Mouse (Mus musculus) erythroblast, adult 5-6 weeks (primary cell): ENCODE results near the gene Vtn. TPM values are rescaled to one million over a fixed set of nuclear protein-coding genes. Genes with fewer than 3 reads are reported as not detected.

Experiments
- ATAC-seq: replicated peaks from 2 replicates; pipeline ENCODE4 v1.8.0; 2016; ENCODE audit warnings: moderate number of reproducible peaks, mild to moderate bottlenecking, moderate TSS enrichment, inconsistent platforms; ENCODE audit not compliant: poor library complexity, low FRiP score, severe bottlenecking
- total RNA-seq, 2 experiments: library from RNA; stranded (forward) in 1 of 2; stranded (reverse) in 1 of 2; fragments of 150-400 nt in 1 of 2; fragments of 200-764, 138-1000 nt in 1 of 2; gene quantifications; 2 replicates each; pipeline versions ENCODE4 v1.2.3 to v1.2.4; 2015 to 2017; ENCODE audit warnings: low replicate concordance in 2 of 2

Vtn gene
- total RNA-seq, 2 experiments from 2014 or later, result not detected

DNA sequence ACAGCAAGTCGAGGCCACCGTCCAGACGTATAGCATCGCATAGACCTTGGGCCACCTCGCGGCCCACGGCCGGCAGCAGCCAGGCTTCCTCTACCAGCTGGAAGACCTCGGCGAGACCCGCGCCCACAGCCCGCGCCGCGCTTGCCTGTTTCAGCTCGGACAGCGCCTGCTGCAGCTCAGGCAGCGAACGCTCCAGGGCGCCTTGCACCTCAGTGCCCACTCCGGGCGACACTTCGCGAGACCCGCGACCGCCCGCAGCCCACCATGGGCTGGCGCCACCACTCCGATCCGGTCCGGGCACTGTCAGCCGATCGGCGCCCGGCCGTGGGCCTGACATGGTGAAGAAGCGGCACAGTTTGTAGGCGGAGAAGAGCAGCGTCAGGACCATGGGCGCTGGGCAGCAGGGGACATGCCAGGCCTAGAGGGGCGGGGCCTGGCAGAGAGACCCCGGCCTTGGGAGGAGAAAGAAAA lies 1.8 kb upstream of the Vtn start:
- no peak for ATAC-seq

DNA sequence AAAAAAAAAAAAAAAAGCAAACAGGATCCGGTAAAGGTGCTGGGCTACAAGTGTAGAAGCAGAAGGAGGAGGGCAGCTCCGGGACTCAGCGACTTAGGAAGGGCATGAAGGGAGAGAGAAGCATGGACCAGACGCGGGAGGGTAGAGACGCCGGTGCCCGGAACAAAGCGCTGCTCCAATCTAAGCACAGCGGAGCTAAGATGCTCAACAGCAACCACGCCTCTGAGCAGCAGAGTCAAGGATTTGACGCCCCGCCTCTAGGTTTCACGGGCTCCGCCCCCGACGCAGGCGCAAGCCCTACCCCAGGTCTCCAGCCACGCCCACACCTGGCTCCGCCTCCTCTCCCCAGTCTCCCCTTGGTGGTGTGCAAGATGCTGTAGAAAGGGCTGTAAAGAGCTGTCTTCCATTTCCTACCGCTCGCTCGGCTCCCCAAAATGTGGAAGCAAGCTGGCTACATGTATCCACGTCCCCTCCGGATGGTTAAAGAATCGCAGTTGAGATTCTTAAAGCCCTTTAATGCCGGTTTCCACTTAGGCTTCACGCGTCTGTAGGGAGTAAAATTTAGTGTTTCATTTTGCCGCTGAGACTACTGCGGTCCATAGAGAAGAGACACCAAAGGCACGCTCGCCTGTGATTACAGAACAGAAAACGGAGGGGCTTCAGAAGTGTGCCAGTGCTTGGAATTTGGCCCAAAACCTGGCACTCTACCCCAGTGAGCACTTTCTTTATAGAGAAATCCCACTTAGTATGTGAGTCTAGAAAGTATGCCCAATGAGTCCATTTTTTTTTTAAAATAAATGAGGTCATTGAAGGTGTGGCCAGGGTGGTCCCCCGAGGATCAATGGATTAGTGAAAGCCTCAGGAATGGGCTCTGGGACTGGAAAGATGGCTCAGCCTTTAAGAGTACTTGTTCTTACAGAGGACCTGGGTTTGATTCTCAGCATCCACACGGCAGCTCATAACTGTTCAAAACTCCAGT lies 1.1 kb upstream of the Vtn start, which contains the start of gene Sarm1:
Gene Sarm1 (minus strand): TSS at position 211 of the 979 bp plus-strand sequence.
- ATAC-seq, result peak; percentile 95

DNA sequence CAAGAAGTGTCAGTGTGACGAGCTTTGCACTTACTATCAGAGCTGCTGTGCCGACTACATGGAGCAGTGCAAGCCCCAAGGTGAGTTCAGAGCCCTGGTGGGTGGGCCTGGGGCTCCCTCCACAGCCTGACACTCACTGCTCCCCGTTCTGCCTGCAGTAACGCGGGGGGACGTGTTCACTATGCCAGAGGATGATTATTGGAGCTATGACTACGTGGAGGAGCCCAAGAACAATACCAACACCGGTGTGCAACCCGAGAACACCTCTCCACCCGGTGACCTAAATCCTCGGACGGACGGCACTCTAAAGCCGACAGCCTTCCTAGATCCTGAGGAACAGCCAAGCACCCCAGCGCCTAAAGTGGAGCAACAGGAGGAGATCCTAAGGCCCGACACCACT lies 652 bp downstream of the Vtn start:
- ATAC-seq, result no peak

DNA sequence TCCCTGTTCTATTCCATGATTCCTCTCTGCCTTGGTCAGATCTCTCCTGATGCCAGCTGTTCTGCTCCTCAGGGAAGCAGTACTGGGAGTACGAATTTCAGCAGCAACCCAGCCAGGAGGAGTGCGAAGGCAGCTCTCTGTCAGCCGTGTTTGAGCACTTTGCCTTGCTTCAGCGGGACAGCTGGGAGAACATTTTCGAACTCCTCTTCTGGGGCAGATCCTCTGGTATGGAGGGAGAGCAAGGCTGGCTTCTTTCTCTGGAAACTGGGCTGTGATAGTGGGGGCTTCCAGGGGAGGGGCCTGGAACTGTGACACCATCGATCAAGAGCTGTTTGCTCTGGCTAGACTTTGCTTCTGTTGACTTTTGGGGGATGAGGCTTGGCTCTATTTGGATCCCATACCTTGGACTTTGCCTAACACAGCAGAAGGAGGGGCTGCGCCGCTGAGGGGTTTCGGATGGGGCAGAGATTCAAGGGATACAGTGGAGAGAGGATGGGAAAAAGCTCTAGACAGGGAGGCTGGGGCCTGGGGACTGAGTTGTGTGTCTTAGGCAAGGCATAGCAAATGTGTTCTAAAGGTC lies 1.8 kb downstream of the Vtn start:
- no peak for ATAC-seq

DNA sequence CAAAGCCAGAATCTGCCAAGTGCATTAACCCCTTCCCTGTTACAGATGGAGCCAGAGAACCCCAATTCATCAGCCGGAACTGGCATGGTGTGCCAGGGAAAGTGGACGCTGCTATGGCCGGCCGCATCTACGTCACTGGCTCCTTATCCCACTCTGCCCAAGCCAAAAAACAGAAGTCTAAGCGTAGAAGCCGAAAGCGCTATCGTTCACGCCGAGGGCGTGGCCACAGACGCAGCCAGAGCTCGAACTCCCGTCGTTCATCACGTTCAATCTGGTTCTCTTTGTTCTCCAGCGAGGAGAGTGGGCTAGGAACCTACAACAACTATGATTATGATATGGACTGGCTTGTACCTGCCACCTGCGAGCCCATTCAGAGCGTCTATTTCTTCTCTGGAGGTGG lies 2.6 kb downstream of the Vtn start:
- no peak for ATAC-seq

DNA sequence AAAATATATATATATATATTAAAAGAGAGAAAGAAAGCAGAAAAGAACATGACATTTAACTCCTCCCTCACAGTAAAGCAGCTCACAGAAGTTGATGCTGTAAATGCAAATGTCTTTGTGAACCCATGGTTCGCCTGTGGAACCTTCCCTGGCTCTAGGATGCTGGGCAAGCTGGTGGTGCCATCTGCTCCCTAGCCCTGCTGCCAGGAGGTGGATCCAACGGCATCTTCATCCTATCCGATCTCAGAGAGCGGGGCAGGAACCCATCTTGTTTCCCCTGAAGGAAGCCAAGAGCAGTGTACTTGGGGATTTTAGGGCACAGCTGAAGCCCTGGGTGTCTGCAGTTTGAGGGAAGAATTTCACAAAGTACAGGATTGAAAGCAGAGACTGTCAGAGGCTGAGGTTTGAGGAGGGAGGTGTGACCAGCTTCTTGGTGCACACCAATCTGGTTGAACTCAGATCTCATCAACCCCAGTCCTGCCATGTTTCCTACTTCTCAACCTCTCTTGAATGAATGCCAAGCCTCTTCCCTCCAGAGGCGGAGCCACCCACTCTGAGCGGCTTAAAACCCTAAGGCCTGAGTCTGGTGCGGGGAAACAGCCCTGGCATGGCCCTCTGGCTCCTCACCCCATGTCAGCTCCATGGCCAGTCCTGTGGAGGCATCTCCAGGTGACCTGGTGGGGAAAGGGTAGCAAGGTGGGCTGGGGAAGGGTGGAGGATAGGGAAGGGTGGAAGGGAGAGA lies 4.2 kb downstream of the Vtn start, which contains the start of gene Sebox:
Gene Sebox (plus strand): TSS at position 539 of the 742 bp plus-strand sequence.
- no peak for ATAC-seq

DNA sequence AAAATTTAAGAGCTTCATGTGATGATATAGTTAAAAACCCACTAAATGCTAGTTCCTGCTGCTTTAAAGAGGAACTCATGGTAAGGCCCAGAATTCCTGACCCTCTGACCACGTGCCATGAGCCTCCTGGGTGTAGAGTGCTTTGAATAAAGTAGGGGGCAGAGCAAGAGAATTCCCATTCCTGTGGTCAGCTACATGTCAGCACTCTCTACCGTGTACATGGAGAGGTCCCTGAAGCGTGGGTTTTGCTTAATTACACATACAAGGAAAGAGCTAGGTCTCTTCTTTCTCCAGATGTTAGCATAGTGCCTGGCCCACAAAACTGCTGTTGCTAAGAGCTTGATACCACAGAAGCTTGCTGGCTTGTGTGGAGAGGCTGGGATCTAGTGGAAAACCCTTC lies 6.5 kb downstream of the Vtn start:
- no peak for ATAC-seq

DNA sequence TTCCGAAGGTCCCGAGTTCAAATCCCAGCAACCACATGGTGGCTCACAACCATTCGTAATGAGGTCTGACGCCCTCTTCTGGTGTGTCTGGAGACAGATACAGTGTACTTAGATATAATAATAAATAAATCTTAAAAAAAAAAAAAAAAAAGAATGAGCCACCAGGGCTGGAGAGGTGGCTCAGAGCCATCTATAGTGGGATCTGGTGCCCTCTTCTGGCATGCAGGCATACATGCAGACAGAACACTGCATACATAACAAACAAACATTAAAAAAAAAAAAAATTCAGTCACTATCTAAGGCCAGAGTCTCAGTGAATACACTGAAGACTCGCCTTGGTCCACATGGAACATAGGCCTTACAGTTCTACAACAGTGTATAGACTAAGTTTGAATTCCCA lies 10.3 kb downstream of the Vtn start:
- ATAC-seq, result no peak

DNA sequence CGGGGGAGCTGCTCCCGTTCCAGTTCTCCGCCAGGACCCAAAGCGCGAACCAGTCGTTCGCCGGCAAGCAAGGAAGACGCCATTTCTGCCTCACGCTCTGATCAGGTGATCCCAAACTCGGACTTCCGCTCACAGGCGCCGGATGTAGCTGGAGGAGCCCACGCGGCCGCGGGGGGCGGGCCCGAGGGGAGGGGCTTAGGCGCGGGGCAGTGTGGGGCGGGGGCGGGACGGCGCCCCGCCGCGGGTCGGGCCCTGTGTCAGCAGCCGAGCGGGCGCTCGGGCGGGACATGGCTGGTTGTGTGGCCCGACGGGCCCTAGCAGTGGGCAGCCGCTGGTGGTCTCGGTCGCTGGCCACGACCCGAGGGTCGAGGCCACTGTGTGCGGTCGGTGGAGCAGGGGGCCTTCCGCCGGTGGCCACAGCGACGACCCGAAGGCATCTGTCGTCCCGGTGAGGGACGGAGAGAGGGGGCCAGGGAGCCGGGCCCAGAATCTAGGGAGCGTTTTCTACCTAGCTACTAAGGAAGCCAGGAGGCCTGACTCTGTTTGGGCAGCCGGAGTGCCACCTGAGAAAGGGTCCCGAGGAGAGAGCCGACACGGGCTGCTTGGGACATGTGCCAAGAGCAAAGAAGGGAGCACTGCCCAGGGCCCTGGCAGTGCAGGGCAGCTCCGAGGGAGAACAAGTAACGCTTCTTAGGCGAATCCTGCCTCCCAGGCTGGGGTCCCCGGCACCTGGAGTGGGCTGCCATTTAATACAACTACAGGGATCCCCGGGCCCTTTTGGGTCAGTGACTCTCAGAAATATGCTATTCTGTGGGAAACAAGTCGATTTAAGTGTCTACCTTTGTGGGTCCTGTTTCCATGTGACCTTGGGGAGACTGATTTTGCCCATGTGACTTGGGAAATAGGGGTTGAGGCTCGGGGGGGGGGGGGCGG lies 13.4 kb downstream of the Vtn start, which contains the start of the genes Tmem199 and Poldip2:
Gene Tmem199 (minus strand): TSS at position 148 of the 933 bp plus-strand sequence.
Gene Poldip2 (plus strand): TSS at position 169 of the 933 bp plus-strand sequence.
- ATAC-seq, result peak; percentile 92

DNA sequence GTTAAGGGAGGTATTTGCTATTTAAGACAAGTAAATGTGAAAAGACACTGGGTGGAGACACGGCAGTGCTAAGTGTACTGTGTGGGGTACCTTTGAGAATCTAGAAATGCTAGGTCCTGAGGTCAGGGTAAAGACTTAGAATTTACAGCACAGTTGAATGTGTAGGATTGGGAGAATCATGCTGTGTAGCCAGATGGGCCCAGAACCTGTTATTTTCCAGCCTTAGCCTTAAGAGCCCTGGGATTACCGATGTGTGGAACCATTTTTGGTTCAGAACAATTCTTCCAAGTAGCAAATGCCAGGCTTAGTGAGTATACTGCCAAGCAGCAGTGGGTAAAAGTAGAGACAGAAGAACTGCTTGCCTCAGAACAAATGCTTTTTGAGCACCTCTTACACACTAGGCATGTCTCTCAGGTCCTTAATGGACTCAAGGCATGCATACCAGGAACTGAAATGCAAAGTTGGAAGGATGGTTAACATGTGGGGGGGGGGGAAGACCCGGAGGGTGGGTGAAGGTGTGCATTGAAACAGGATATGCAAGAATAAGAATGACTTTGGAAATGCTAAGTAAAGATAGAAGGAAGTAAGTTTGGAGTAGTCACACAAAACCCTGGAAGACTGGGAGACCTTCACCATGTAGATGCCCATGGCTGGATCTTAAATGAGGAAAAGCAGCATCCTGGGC lies 14.4 kb downstream of the Vtn start:
- no peak for ATAC-seq

DNA sequence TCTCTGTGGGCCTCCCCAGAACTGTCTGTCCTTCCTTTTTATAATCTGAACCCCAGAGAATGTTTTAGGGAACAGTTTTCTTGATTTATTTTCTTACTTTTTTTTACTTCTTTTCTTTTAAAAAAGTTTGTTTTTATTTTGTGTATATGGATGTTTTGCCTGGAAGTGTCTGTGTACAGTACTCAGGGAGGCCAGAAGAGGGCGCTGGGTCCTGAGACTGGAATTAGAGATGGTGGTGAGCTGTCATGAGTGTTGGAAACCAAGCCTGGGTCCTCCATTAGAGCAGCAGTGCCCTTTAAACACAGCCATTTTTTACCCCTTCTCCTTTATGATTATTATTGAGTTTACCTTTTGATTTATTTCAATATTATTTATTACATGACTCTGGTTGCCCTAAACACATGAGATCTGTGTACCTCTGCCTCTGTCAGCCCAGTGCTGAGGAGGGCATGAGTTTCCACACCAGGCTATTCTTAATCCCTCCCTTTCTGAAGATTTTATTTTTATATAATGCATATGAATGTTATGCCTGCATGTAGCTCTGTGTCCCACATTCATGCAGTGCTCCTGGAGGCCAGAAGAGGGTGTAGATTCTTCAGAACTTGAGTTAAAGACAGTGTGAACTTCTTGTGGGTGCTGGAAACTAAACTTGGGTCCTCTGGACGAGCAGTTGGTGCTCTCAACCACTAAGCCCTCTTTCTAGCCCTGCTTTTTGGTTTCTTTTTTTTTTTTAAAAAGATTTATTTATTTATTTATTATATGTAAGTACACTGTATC lies 16.8 kb downstream of the Vtn start:
- no peak for ATAC-seq

DNA sequence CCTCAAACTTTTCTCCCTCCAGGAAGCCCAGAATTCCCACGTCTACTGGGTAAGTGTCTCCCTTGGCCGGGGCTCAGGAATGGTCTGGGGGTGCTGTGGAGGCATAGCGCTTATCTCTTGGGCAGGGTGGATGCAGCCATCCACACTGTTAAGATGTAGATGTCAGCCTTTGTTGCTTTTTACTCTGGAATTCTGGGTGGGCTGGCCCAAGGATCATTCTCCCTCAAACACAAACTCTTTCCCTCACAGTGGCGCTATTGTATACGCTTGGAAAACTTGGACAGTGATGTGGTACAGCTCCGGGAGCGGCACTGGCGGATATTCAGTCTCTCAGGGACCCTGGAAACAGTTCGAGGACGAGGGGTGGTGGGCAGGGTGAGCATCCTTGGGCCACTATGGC lies 20.0 kb downstream of the Vtn start:
- no peak for ATAC-seq

DNA sequence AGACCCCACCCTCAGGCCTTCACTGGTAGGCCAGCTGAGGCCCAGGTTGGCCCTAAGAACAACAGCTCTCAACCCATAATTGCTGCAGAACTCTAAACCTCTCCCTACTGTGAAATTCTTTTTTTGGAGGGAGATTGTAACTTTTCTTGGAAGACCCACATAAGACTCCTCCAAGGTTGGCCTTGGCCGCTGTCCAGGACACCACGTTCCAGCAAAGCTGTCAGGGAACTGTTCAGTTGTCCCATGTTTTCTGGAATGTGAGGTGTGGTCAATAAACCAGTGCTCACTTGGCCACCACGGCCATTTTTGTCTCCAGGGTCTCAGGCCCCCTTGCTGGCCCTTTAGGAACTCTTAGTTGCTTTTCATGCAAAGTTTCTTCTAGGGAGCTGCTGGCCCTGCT lies 23.0 kb downstream of the Vtn start:
- no peak for ATAC-seq

DNA sequence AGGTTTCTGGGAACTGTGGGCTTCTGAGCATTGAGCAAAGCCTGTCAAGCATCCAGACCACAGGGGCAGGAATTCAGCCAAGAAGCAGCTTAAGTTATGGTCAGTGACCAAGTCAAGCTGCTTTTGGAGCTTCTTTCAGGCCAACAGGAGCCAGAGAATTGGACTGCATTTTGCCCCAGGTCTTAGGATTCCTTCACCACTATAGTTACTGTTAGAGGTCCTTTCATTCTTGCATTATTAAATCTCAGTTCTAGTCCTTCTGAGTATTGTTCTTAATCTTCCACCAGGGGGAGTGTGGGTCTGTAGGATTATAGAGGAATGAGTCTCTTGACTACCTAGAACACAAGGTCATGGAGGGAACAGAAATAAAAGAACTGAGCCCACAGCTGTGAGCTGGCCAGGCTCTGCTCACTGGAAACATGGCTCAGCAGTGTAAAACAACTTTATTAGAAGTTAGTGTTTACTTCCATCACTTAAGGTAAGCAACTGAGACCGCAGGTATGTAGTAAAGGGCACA lies 23.6 kb downstream of the Vtn start:
- no peak for ATAC-seq

DNA sequence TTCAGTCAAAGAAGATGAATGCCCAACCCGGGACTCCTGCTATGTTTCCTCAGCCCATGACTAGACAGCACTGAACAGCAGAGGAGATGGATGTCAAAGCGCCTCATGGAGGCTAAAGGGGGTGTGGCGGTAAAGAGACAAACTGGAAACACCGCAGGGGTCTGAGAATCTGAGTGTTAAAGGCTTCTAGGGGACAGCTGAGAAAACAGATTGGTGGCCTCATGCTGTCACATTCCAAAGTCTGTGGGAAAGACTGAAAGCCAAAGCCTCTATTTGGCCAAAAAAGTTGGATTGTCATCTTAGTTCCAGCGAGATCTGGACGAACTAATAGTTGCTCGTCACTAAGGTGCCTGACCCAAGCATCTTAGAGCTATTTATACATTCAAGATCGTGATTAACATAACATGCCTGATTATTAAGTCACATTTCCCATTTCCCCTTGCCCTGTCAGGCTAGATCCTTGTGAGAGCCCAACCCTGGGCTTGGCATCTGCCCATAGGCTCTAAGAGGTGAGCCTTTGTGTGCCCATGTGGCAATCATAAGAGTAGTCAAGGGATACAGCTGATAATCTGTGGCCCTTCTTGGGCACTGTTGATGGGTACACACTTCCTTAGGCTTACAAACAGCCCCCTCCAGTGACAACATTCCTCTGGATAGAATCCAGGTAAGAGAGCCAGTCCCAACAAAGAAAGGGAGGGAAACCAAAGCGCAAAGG lies 24.5 kb downstream of the Vtn start:
- ATAC-seq, result no peak

DNA sequence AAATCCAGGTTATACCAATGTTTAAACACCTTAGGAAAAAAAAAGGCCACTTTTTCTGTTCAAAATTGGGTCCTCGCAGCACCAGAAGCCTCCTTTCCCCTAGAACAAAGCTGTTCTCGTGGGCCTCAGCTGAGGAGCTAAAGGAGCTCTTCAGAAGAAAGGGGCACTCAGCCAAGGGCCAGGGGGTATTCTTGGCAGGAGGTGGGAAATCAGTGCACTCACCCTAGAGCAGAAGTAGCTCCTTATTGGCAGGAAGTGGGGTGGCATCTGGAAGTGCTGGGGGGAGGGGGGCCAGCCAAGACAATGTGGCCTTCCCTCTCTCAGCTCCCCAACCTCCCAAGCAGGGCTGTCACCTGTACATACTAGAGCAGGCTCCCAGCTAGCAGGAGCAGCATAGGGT lies 25.9 kb downstream of the Vtn start:
- no peak for ATAC-seq

DNA sequence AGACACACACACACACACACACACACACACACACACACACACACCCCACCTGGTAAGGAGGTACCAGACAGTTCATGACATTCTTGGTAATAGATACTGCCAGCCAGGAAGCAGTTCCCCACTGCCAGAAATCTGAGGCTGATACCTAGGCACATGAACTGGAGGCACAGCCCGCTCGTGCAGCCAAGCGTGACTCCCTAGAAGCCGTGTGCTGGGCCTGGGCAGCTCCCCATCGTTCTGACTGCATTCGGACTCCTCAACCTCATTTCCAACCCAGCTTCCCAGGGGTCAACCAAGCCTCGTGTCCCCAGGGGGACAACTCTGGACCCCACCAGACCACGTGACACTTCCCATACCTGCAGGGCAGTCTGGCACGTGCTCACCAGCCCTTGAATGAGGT lies 29.8 kb downstream of the Vtn start:
- no peak for ATAC-seq
